Mouse (Mus musculus): ENCODE data around the gene Fbxl15.

DNA sequence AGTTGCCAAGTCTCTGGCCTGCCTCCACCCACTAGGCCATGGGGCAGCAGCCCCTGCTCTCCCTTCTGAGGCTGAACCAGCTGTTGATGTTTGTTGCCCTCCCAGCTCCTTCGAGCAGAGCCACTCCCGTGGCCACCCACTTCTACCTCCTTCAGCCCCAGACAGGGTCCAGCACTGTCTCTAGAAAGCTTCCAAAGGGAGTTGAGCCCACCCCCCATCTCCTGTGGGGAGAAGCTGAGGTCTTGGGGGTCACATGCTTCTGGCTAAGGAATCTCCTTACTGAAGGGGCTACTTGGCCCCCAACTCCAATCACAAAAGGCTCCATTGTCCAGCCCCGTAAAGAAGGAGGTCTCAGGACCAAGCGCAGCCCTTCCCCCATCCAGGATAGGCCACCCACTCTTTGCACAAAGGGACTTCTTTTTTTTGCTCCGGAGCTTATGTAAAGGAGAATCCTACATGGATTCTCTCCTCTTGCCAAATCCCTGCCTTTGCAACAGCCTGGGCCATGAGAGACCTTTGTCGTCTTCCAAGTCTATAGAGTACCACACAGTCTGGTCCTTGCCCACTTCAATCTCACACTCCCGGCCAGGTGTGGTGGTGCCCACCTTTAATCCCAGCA lies 4.8 kb downstream of the Fbxl15 start:
- TF ChIP-seq CTCF (IDR thresholded peaks at IDR 0.05; ENCODE audit: insufficient read depth, low read length), result no peak
- TF ChIP-seq POLR2A (IDR thresholded peaks at IDR 0.05; ENCODE audit: borderline replicate concordance, extremely low read depth, low read depth, low read length), result no peak
